Mouse (Mus musculus) kidney, postnatal 4 days (tissue): ENCODE data around the gene Nudt6.

ENCODE experiments used
- DNase-seq, 2 experiments: peaks; one replicate each; pipeline ENCODE4 v3.0.0; 2021; ENCODE audit warnings: mixed read lengths in 2 of 2

Nudt6 gene

GRCm38 (mm10) chr3:37381457-37381856 lies 38.6 kb downstream of the Nudt6 start:
- no peak for DNase-seq

DNA sequence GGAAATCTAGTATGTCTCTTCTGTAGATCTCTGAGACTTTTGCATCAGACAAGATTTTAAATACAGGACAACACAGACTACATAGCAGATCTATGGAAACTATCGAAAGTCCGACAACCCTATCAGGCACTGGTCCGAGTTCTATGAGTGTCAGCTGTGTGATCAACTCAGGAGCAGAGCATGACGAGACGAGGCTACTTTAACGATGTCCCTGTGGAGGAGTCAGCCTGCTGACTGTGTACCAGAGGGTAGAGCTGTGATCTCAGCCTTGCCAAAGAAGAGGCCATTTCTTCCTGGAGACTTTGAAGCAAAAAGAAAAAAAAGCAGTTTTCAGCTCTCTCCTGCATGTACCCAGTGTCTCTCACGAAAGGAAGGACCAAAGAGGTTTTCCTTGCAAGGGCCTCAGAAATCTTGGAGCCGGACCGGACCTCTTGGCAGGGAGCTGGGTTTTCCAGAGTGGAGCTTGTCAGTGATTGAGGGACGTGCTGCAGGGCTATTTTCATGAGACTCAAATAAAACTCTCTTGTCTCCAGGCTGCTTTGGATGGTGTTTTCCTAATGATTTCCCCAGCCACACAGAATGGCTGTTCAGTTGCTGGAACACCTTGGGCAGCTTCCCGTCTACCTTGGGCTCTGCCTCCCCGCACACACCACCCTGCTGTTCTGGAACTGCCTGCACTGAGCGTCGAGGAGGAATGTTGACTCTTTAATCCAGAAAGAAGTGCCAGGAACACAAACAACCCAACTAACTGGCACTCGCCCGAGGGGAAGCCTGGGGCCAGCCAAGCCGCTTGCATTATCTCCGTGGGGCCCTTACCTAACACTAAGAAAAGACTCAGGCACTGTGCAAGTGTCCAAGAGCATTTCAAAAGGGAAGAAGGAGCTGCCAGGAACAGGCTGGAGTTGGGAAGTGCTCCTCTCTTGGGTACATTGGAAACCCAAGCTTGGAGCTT lies 39.8 kb downstream of the Nudt6 start:
- DNase-seq: peak in 1 of 2 experiments; percentile 31

DNA sequence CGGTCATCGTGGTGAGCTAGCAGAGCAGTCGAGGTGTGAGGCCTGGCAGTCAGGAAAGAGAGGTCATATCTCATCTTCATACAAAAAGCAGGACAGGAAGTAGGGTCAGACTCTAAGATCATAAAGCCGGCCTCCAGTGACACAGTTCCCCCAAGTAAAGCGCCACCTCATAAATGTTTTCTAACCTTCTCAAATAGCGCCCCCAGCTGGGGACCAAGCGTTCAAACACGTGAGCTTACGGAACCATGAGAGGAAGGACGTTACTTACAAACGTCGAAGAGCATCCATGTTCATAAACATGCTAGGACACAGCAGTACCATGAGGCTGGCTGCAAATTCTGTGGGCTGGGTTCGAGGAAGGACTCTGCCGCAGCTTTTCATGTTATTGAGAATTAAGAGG lies 40.8 kb downstream of the Nudt6 start:
- DNase-seq: peak in 1 of 2 experiments; percentile 33

DNA sequence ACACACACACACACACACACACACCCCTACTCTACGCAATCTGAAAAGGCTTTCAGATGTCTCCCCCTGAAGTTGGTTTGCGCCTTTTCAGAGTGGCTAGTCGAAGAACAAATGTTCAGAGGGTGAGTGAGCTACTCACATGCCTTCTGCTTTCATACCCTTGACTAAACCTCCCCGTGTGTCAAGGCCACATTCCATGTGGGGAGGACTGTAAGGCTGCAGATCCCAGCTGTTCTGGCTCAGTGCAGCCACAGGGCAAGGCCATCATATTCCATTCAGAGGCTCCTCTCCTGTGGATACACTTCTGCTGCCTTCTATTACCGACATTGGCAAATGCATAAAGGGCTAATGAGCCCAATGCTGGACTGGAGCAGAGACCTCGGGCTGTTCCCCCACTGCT lies 41.6 kb downstream of the Nudt6 start:
- peak; percentile 54 to 68 for DNase-seq

GRCm38 (mm10) chr3:37377926-37378325 lies 42.1 kb downstream of the Nudt6 start:
- no peak for DNase-seq

GRCm38 (mm10) chr3:37373712-37374111 lies 46.3 kb downstream of the Nudt6 start:
- peak; percentile 38 to 61 for DNase-seq

DNA sequence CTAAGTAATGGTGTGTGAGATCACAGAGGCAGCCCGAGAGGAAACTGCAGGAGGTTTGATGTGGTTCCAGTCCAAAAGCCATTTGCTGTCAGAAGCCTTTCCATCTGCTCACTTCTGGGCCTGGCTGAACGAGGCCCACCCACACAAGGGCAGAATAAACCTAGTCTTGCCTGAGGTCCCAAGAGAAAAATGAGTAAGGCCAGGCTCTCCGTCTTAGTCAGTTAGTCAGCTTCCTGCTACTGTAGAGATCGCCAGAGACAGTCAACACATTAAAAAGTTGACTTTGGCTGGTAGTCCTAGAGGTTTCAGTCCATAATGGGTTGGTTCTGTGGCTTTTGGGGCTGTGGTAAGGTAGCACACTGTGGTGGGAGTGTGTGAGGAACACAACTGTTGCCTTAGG lies 49.6 kb downstream of the Nudt6 start:
- DNase-seq: no peak

- DNase-seq: no peak
These were observed 53.5 kb downstream of the Nudt6 start for GRCm38 (mm10) chr3:37366381-37367053.

GRCm38 (mm10) chr3:37365976-37366375 lies 54.0 kb downstream of the Nudt6 start:
- DNase-seq: peak in 1 of 2 experiments; percentile 47

DNA sequence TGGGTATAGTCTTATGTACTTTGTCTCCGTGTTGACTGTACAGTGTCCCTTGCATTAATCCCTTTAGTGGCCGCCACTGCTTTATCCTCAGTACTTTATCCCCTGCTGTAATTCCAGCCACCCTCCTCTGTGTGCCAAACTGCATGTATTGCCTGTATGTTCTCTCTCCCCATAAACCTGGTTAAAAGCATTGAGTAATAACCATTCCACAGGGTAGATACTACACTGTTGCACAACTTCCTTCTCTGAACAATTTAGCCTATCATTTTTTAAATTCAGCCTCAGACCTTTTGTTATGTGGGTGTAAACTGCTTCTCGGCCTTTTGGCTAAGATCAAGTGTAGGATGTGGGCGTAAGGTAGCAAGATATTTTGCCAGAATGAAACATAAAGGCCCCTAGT lies 54.9 kb downstream of the Nudt6 start:
- DNase-seq: no peak

- no peak for DNase-seq
These were observed 59.3 kb downstream of the Nudt6 start for GRCm38 (mm10) chr3:37360729-37361128.
